Mouse (Mus musculus) hindbrain, embryonic 11.5 days (tissue): ENCODE data around the gene Gm9918. TPM values are rescaled to one million over a fixed set of nuclear protein-coding genes. Genes with fewer than 3 reads are reported as not detected.
A peak's percentile ranks its signal among the peaks of the same experiment; 100 is the strongest.

Experiments used
- ATAC-seq: fragments of 200-750 bp; cut with Nextera tagmentation; 2 replicates; pipeline ENCODE4 v1.8.0; 2017; ENCODE audit warnings: mild to moderate bottlenecking, moderate TSS enrichment, moderate library complexity; ENCODE audit not compliant: low FRiP score
- DNase-seq: peaks from one replicate; pipeline ENCODE4 v3.0.0-alpha.2; 2015; ENCODE audit warnings: low spot score
- H3K27ac ChIP-seq: fragments of 300-500 bp; sonication (generic); 2 replicates; pipeline ENCODE4 v1.5.1; 2014; ENCODE audit warnings: mild to moderate bottlenecking, low read depth, low read length
- H3K27me3 ChIP-seq: fragments of 300-500 bp; sonication (generic); 2 replicates; pipeline ENCODE4 v1.6.1; 2014; ENCODE audit warnings: mild to moderate bottlenecking, low read length, moderate library complexity, mixed read lengths; ENCODE audit not compliant: control insufficient read depth, insufficient read depth
- H3K36me3 ChIP-seq: fragments of 300-500 bp; sonication (generic); 2 replicates; pipeline ENCODE4 v1.6.1; 2014; ENCODE audit warnings: mild to moderate bottlenecking, low read length, moderate library complexity, mixed read lengths; ENCODE audit not compliant: control insufficient read depth, insufficient read depth
- H3K4me1 ChIP-seq: fragments of 300-500 bp; sonication (generic); replicated peaks from 2 replicates; pipeline ENCODE4 v1.6.1; 2014; ENCODE audit warnings: low read length, mixed read lengths; ENCODE audit not compliant: control insufficient read depth, insufficient read depth
- H3K4me2 ChIP-seq: fragments of 300-500 bp; sonication (generic); replicated peaks from 2 replicates; pipeline ENCODE4 v1.6.1; 2014; ENCODE audit warnings: mild to moderate bottlenecking, low read depth, low read length
- H3K4me3 ChIP-seq: fragments of 300-500 bp; sonication (generic); 2 replicates; pipeline ENCODE4 v1.5.1; 2014; ENCODE audit warnings: low read depth, low read length
- H3K9ac ChIP-seq: fragments of 300-500 bp; sonication (generic); 2 replicates; pipeline ENCODE4 v1.6.1; 2014; ENCODE audit warnings: low read depth, low read length
- H3K9me3 ChIP-seq: fragments of 300-500 bp; sonication (generic); 2 replicates; pipeline ENCODE4 v1.6.1; 2016; ENCODE audit warnings: low read length; ENCODE audit not compliant: control insufficient read depth
- WGBS: fragments of 180-500 bp; shearing (Covaris S2); extraction: QIAGEN DNeasy Blood & Tissue Kit; methylation state at CpG from one replicate; pipeline ENCODE4 v1.1.7; 2014; 5-methylcytosine and 5-hydroxymethylcytosine counted together
- polyA plus RNA-seq: library from polyadenylated mRNA; unstranded; fragments of >200 nt; fragmentation: Nextera tagmentation; extraction: Ambion mirVana; gene quantifications from 2 replicates; pipeline ENCODE4 v1.2.1, GENCODE M21; 2014

The Gm9918 gene
- polyA plus RNA-seq, 1 experiment from 2014 or later, result 0.15 TPM

- ATAC-seq (no peak), DNase-seq (no peak)
- no peak overlapping the region for H3K9ac ChIP-seq
- H3K27me3 ChIP-seq, result no peaks in the 10 kb centered on the region
- H3K36me3 ChIP-seq, result 0 out of 2 replicates have a peak, but pooled peaks cover 4% of the 10 kb centered on the region
- peaks cover 5% of the 10 kb centered on the region; the same call in 1 of the 2 replicates for H3K4me1 ChIP-seq
- 98% methylated on average over 18 of the region's 19 CpGs for WGBS
- peak overlapping the region; percentile 89; the same call in 1 of the 2 replicates for H3K4me3 ChIP-seq
- no peak overlapping the region for H3K4me2 ChIP-seq
- H3K27ac ChIP-seq, result no peak overlapping the region
- H3K9me3 ChIP-seq, result no peaks in the 10 kb centered on the region
Observed at GRCm38 (mm10) chr15:102280623-102281022, 10.3 kb downstream of the Gm9918 start.

- DNase-seq, result no peak
- no peaks in the 10 kb centered on the region for H3K9me3 ChIP-seq
- no peaks in the 10 kb centered on the region for H3K27me3 ChIP-seq
- no peak for ATAC-seq
- peaks cover 5% of the 10 kb centered on the region; the same call in 1 of the 2 replicates for H3K4me1 ChIP-seq
- H3K4me3 ChIP-seq, result no peak overlapping the region
- WGBS, result 89% methylated on average over 8 of the region's 8 CpGs
- H3K9ac ChIP-seq, result no peak overlapping the region
- H3K27ac ChIP-seq, result no peak overlapping the region
- H3K4me2 ChIP-seq, result no peak overlapping the region
- H3K36me3 ChIP-seq, result 0 out of 2 replicates have a peak, but pooled peaks cover 4% of the 10 kb centered on the region
Observed at GRCm38 (mm10) chr15:102282463-102283292, 12.3 kb downstream of the Gm9918 start.

GRCm38 (mm10) chr15:102283648-102284047, 13.3 kb downstream of the Gm9918 start:
- WGBS, result 85% methylated on average over 3 of the region's 3 CpGs

GRCm38 (mm10) chr15:102287395-102287794, 17.0 kb downstream of the Gm9918 start:
- H3K36me3 ChIP-seq, result no peaks in the 10 kb centered on the region
- H3K4me2 ChIP-seq, result no peak overlapping the region
- no peaks in the 10 kb centered on the region for H3K9me3 ChIP-seq
- no peak overlapping the region for H3K4me3 ChIP-seq
- no peaks in the 10 kb centered on the region for H3K4me1 ChIP-seq
- no peak for ATAC-seq
- no peak overlapping the region for H3K9ac ChIP-seq
- DNase-seq, result peak; percentile 40
- H3K27ac ChIP-seq, result no peak overlapping the region
- no peaks in the 10 kb centered on the region for H3K27me3 ChIP-seq

More at GRCm38 (mm10) chr15:102283648-102284047, 13.3 kb downstream of the Gm9918 start:
- Histone ChIP-seq H3K9me3 (no peaks in the 10 kb centered on the region), H3K4me2 (no peak overlapping the region), H3K27me3 (no peaks in the 10 kb centered on the region), H3K4me1 (peaks cover 5% of the 10 kb centered on the region; the same call in 1 of the 2 replicates), H3K36me3 (0 out of 2 replicates have a peak, but pooled peaks cover 4% of the 10 kb centered on the region), H3K4me3 (no peak overlapping the region), H3K9ac (no peak overlapping the region), H3K27ac (no peak overlapping the region)
- DNase-seq, result no peak
- ATAC-seq, result no peak

GRCm38 (mm10) chr15:102295633-102296367, 25.4 kb downstream of the Gm9918 start, which contains the start of gene Espl1:
TSS of gene Espl1 (plus strand) at chr15:102296266.
- no peaks in the 10 kb centered on the region for H3K9me3 ChIP-seq
- H3K36me3 ChIP-seq, result 0 out of 2 replicates have a peak, but pooled peaks cover 9% of the 10 kb centered on the region
- H3K4me1 ChIP-seq, result peaks cover 4% of the 10 kb centered on the region; the same call in 1 of the 2 replicates
- no peaks in the 10 kb centered on the region for H3K27me3 ChIP-seq
- peak; percentile 99 for ATAC-seq
- DNase-seq, result peak; percentile 97
- WGBS, result 8% methylated on average over 25 of the region's 25 CpGs
- no peak within 1 kb of the TSS for H3K27ac ChIP-seq
- H3K4me2 ChIP-seq, result peak within 1 kb of the TSS; percentile 86
- H3K4me3 ChIP-seq, result peak within 1 kb of the TSS; percentile 68
- H3K9ac ChIP-seq, result peak within 1 kb of the TSS; percentile 65

- no peak overlapping the region for H3K27ac ChIP-seq
- H3K27me3 ChIP-seq, result no peaks in the 10 kb centered on the region
- H3K4me1 ChIP-seq, result peaks cover 4% of the 10 kb centered on the region; the same call in 1 of the 2 replicates
- 6% methylated on average over 24 of the region's 24 CpGs for WGBS
- H3K4me2 ChIP-seq, result peak overlapping the region; percentile 86
- H3K9ac ChIP-seq, result peak overlapping the region; percentile 65
- no peak for DNase-seq
- ATAC-seq, result peak; percentile 70
- no peaks in the 10 kb centered on the region for H3K9me3 ChIP-seq
- peak overlapping the region; percentile 68 for H3K4me3 ChIP-seq
- 0 out of 2 replicates have a peak, but pooled peaks cover 10% of the 10 kb centered on the region for H3K36me3 ChIP-seq
Observed at GRCm38 (mm10) chr15:102296368-102297006, 26.1 kb downstream of the Gm9918 start.

- Histone ChIP-seq H3K9me3 (no peaks in the 10 kb centered on the region), H3K27ac (no peak overlapping the region), H3K4me2 (no peak overlapping the region), H3K27me3 (no peaks in the 10 kb centered on the region), H3K36me3 (peaks cover 17% of the 10 kb centered on the region), H3K4me1 (no peaks in the 10 kb centered on the region), H3K4me3 (no peak overlapping the region), H3K9ac (no peak overlapping the region)
- ATAC-seq (no peak), DNase-seq (no peak)
- WGBS, result 88% methylated on average over 6 of the region's 6 CpGs
Observed at GRCm38 (mm10) chr15:102302542-102302941, 32.2 kb downstream of the Gm9918 start.

- Histone ChIP-seq H3K27me3 (no peaks in the 10 kb centered on the region), H3K9me3 (no peaks in the 10 kb centered on the region), H3K4me3 (no peak overlapping the region), H3K27ac (no peak overlapping the region), H3K4me1 (no peaks in the 10 kb centered on the region), H3K4me2 (no peak overlapping the region), H3K36me3 (peaks cover 10% of the 10 kb centered on the region), H3K9ac (no peak overlapping the region)
- DNase-seq, result no peak
- WGBS, result 87% methylated on average over 9 of the region's 9 CpGs
- no peak for ATAC-seq
Observed at GRCm38 (mm10) chr15:102308717-102309116, 38.4 kb downstream of the Gm9918 start.
